Mouse (Mus musculus) small intestine, adult 2 months (tissue): ENCODE measurements around the gene Ildr1. TPM values are rescaled to one million over a fixed set of nuclear protein-coding genes. Genes with fewer than 3 reads are reported as not detected.

Source experiments
- H3K27ac ChIP-seq: fragments of 200-500 bp; 2 replicates; pipeline ENCODE4 v1.5.1; 2012; ENCODE audit warnings: low read depth, low read length, control low read depth, inconsistent platforms; ENCODE audit not compliant: insufficient read depth
- H3K27me3 ChIP-seq: fragments of 200-500 bp; 2 replicates; pipeline ENCODE4 v1.6.1; 2012; ENCODE audit warnings: mild to moderate bottlenecking, moderate library complexity, low read length, inconsistent platforms; ENCODE audit not compliant: control insufficient read depth, insufficient read depth
- H3K36me3 ChIP-seq: fragments of 200-500 bp; 2 replicates; pipeline ENCODE4 v1.6.1; 2012; ENCODE audit warnings: mild to moderate bottlenecking, low read length, control low read depth, inconsistent platforms; ENCODE audit not compliant: control insufficient read depth, insufficient read depth
- H3K4me1 ChIP-seq: fragments of 200-500 bp; 2 replicates; pipeline ENCODE4 v1.6.1; 2012; ENCODE audit warnings: low read length, inconsistent platforms, mixed read lengths; ENCODE audit not compliant: control insufficient read depth, insufficient read depth, insufficient read length
- H3K4me3 ChIP-seq: fragments of 200-500 bp; 2 replicates; pipeline ENCODE4 v1.5.1; 2012; ENCODE audit warnings: low read depth, mild to moderate bottlenecking, control low read depth, inconsistent platforms, low read length, moderate library complexity
- CTCF ChIP-seq: fragments of 200-500 bp; IDR thresholded peaks from 2 replicates; pipeline ENCODE4 v1.5.1; 2012; ENCODE audit warnings: low read depth, mild to moderate bottlenecking, control low read depth, inconsistent platforms, low read length, moderate library complexity, mixed read lengths; ENCODE audit not compliant: insufficient replicate concordance, insufficient read length; ENCODE audit errors: extremely low read depth
- POLR2A ChIP-seq: fragments of 200-500 bp; IDR thresholded peaks from 2 replicates; pipeline ENCODE4 v1.6.1; 2012; ENCODE audit warnings: low read depth, mild to moderate bottlenecking, control low read depth, inconsistent platforms, low read length, moderate library complexity
- whole genome bisulfite sequencing: fragments of 180-500 bp; shearing (Covaris S2); methylation state at CpG from one replicate; pipeline ENCODE4 v1.1.7; 2018; 5-methylcytosine and 5-hydroxymethylcytosine counted together
- polyA plus RNA-seq: library from polyadenylated mRNA; depleted of rRNA; stranded (reverse); fragments of >200 nt; gene quantifications from 2 replicates; pipeline ENCODE4 v1.2.3, GENCODE M21; 2012

Gene Ildr1
- polyA plus RNA-seq, 1 experiment, result 3.3 TPM

DNA sequence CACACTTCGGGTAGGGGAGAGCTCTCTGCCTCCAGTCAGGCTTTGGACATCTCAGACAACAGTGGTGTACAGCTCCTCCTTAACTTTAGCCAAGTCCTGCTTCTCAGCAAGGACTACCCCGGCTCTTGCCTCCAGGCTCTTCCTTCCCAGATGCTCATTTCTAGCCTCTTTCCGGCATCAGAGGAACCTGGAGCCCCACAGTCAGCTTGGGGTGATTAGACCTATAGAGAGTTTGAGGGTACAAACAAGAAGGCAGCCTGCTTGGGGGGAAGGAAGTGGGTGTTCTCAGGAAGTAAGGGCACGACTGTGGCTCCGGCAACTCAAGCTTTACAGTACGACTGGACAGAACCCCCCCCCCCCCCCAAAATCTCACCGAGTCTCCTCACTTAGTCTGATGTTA lies 15.0 kb downstream of the Ildr1 start:
- 73% methylated on average over 7 of the region's 7 CpGs for WGBS
- Histone ChIP-seq H3K27me3 (no peaks in the 10 kb centered on the region), H3K4me1 (no peaks in the 10 kb centered on the region; the same call in 1 of the 2 replicates), H3K27ac (no peak overlapping the region), H3K4me3 (no peak overlapping the region), H3K36me3 (no peaks in the 10 kb centered on the region)
- no peak for TF ChIP-seq CTCF
- no peak for TF ChIP-seq POLR2A

DNA sequence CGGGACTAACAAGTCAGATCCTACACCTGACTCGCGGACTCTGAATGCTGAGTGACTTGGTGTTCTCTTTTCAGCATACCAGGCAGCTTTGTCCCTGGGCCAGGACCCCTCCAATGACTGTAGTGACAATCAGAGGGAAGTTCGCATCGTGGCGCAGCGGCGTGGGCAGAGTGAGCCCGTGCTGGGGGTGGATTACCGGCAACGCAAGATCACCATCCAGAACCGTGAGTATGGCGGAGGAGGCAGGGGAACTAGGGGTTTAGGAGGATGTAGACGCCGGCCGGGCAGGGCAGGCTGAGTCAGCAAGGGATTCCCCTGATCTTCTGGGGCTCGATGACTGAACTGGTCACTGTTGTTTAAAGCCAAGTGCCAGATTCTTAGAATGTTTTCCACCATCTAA lies 15.6 kb downstream of the Ildr1 start:
- no peaks in the 10 kb centered on the region for H3K36me3 ChIP-seq
- TF ChIP-seq POLR2A (no peak), CTCF (no peak)
- 87% methylated on average over 17 of the region's 17 CpGs for WGBS
- H3K27me3 ChIP-seq, result no peaks in the 10 kb centered on the region
- H3K4me3 ChIP-seq, result peak overlapping the region; percentile 48
- no peaks in the 10 kb centered on the region; the same call in 1 of the 2 replicates for H3K4me1 ChIP-seq
- no peak overlapping the region for H3K27ac ChIP-seq

DNA sequence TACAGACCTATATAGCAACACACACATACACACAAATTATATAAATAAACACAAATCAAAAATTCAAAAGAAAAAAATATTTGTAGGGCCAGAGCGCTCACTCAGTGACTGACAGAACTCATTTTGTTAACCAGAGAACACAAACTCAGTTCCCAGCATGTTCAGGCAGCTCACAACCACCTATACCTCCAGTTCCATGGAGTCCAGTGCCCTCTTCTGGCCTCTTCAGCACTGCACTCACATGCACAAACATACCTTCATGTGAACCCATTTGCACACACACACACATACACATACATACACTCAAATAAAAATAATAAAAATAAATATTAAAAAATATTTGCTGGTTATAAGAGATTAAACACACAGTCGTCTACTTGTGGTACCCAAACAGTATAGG lies 17.0 kb downstream of the Ildr1 start:
- Histone ChIP-seq H3K27ac (no peak overlapping the region), H3K27me3 (no peaks in the 10 kb centered on the region), H3K36me3 (no peaks in the 10 kb centered on the region), H3K4me1 (no peaks in the 10 kb centered on the region; the same call in 1 of the 2 replicates), H3K4me3 (no peak overlapping the region)
- TF ChIP-seq POLR2A, result no peak
- TF ChIP-seq CTCF, result peak; percentile 22; the same call in 1 of the 2 replicates
- 91% methylated on average over 2 of the region's 2 CpGs for WGBS

DNA sequence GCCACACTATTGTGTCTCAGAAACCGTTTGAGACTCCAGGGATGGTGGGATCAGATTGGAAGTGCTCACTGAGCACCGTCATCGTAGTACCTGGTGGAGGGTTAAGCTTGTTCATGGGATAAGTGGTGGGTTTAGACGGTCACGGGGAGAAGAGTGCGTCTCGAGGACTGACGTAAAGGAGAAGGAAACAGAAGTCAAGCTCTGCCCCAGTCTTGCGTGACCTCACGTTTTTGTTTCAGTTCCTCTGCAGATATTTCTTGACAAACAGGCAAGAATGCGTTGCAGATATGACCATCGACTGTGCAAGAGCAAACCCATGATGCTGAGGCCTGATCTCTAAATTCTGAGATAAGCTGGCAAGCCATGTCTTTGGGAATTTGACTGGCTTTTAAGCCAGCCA lies 18.0 kb downstream of the Ildr1 start:
- no peak overlapping the region; the same call in 1 of the 2 replicates for H3K27ac ChIP-seq
- H3K4me3 ChIP-seq, result no peak overlapping the region
- no peaks in the 10 kb centered on the region; the same call in 1 of the 2 replicates for H3K4me1 ChIP-seq
- no peaks in the 10 kb centered on the region for H3K27me3 ChIP-seq
- WGBS, result 82% methylated on average over 12 of the region's 12 CpGs
- no peaks in the 10 kb centered on the region for H3K36me3 ChIP-seq
- TF ChIP-seq POLR2A, result no peak

DNA sequence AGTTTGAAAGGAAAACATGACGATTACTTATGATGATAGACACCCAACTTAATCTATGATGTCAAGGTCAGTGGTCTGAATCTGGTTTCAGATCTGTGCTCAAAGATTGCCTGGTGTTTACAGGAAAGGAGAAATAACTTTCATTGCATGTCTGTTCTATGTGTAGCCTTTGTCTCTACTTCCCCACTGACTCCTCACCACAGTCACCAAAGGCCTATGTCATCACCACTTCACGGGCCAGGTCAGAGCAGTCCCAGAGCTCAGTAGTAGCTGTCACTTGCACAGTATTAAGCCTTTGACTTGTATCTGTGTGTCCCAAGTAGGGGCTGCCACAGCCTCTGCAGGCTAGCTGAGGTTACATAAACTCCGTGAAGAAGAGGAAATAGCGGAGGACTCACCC lies 23.7 kb downstream of the Ildr1 start:
- TF ChIP-seq POLR2A, result no peak
- TF ChIP-seq CTCF, result no peak
- Histone ChIP-seq H3K4me3 (no peak overlapping the region), H3K36me3 (no peaks in the 10 kb centered on the region), H3K4me1 (no peaks in the 10 kb centered on the region), H3K27me3 (no peaks in the 10 kb centered on the region), H3K27ac (no peak overlapping the region)
- 81% methylated on average over 4 of the region's 4 CpGs for WGBS

DNA sequence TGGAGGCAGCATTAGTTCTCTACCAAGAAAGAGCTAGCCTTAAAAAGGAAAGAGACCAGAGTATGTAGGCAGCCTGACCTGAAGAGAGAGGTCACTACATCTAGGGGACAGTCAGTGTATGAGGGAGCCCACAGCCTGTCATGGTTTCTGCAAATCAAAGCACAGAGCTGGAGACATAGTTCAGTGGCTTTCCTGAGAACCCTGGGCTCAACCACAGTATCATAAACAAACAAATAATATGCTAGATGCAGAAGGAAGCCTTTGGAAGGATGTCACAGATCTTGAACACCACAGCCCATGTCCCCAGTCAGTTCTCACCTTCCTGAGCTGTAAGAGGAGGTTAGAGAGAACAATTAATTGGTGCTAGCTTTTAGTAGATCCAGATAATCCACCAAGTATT lies 24.9 kb downstream of the Ildr1 start:
- Histone ChIP-seq H3K27me3 (no peaks in the 10 kb centered on the region), H3K36me3 (no peaks in the 10 kb centered on the region), H3K27ac (no peak overlapping the region), H3K4me1 (no peaks in the 10 kb centered on the region), H3K4me3 (no peak overlapping the region)
- no peak for TF ChIP-seq POLR2A
- TF ChIP-seq CTCF, result no peak

DNA sequence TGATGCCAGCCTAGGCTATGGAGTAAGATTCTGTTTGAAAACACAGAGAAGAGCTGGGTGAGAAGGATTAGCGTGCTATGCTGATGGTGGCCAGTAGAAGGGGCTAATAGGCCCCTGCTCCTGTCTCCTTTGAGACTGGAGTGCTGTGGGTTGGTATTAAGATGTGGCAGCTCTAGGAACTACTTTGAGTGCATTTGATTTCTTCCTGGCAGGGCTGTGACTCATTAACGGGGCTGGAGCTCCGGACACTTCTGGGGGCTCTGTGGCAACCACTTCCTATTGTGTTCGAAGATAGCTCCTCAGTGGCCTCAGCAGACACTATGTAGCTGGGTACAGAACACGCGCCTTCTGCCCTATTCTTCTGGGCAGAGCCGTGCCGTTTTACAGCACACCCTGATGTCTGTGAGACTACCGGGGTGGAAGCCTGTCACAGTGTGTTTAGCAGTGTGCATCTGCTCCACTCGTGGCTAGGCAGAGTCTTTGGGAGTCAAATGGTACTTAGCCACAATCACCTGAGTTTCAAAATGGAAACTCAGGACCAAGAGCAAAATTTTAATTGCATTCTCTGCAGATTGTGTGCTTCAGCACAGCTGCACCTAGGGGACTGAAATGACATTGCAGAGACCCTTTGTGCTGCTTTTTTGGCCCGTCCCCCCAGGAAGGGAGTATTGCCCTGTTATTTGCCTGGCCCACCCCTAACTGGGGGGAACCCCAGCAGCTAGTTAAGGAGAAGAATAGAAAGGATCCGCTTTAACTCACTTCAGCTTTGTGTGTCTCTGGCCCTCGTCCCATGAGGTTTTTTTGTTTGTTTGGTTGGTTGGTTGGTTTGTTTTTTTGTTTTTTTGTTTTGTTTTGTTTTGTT lies 26.6 kb downstream of the Ildr1 start:
- H3K4me3 ChIP-seq, result no peak overlapping the region
- H3K27ac ChIP-seq, result no peak overlapping the region
- H3K27me3 ChIP-seq, result no peaks in the 10 kb centered on the region
- H3K36me3 ChIP-seq, result no peaks in the 10 kb centered on the region
- no peaks in the 10 kb centered on the region for H3K4me1 ChIP-seq
- 68% methylated on average over 13 of the region's 13 CpGs for WGBS
- peak; percentile 19; the same call in 1 of the 2 replicates for TF ChIP-seq CTCF
- no peak for TF ChIP-seq POLR2A
